Mouse (Mus musculus) ovary, adult 18-20 months (tissue): ENCODE measurements around the gene AC109138.7.
"Not testable (repeated sequence)": the region's sequence is repeated elsewhere in the genome, so short reads cannot be mapped to it uniquely, and the experiment has no call there.

Experiments used
- DNase-seq: peaks from one replicate; pipeline ENCODE4 v3.0.0; 2022; ENCODE audit warnings: low spot score, mixed read lengths

AC109138.7 gene

DNA sequence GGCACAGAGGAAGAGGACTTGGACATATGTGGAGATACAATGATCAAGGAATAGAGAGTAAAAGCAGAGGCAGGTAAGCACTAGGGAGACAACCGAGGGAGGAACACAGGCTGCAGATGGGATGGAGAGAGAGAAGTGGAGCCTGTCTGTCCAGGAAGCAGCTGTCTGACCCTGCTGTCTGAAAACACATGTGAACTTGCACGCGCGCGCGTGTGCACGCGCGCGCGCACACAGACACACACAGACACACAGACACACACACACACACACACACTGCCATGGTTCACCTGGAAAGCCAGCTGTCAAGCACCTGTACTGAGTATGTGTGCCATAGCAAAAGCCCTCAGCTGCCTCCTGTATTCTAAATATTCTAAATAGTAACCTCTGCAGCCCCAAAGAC is 4.1 kb downstream of the AC109138.7 start:
- DNase-seq, result no peak

GRCm38 (mm10) chr19:4218784-4219183 is 4.6 kb downstream of the AC109138.7 start:
- no peak for DNase-seq

- no peak for DNase-seq
These were observed 5.8 kb downstream of the AC109138.7 start for GRCm38 (mm10) chr19:4219943-4220342.

- DNase-seq, result no peak
These were observed 6.3 kb downstream of the AC109138.7 start for GRCm38 (mm10) chr19:4220416-4220815.

DNA sequence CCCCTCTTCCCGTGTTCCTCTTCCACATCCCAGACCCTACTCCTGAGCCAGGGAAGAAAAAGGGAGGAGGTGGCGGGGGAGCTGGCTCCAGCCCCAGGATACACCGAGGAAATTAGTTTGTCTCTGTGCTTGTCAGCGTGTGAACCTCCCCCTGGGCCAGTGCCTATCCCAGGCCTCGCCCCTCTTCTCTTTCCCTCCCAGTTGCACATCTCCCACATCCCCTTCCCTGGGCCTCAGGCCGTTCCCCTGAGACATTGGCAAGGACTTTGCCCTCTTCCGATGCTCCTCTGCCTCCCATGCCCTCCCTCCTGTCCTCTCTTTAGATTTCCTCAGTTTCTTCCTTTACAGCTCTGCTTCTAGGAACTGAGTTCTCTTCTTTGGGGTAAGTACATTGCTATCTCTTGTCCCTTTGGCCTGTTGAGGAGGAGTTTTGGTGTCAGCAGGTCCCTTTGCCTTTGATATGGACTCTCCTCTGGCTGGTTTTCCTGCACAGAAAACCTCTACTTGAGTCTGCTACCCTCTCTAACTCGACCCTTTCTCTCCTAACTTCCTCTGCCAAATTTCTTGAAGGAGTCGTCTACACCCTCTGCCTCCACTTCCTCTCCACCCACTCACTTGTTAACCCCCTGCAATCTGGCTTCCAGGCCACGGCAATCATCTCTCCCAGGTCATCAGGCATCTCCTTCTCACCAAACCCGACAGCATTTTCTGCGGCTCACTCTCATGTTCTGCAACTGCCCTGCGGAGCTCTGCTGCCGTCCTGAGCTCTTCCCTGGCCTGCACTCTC is 7.0 kb downstream of the AC109138.7 start:
- DNase-seq, result no peak

DNA sequence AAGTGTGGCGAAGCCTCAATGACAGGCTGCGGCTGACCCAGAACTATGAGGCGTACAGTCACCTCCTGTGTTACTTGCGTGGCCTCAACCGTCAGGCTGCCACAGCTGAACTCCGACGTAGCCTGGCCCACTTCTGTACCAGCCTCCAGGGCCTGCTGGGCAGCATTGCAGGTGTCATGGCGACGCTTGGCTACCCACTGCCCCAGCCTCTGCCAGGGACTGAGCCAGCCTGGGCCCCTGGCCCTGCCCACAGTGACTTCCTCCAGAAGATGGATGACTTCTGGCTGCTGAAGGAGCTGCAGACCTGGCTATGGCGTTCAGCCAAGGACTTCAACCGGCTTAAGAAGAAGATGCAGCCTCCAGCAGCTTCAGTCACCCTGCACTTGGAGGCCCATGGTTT is 8.0 kb downstream of the AC109138.7 start:
- no peak for DNase-seq

GRCm38 (mm10) chr19:4226779-4227178 is 12.6 kb downstream of the AC109138.7 start:
- DNase-seq, result no peak

DNA sequence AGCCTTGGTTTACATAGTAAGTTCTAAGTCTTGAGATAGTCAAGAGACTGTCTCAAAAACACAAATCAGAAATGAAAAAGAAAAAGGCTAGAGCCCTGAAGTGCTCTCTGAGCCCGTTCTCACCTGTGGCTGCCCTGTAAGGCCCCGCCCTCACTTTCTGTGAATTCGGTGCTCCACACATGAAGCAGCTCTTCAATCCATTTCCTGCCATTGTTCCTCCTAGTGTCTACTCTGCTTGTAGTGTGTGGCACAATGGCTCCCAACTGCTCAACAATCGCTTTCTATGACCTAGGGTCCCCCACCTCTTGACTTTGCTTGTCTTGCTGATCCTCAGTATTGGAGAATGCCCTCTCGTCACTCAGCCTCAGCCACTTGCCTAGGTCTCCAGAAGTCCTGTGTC is 13.3 kb downstream of the AC109138.7 start:
- no peak for DNase-seq

DNA sequence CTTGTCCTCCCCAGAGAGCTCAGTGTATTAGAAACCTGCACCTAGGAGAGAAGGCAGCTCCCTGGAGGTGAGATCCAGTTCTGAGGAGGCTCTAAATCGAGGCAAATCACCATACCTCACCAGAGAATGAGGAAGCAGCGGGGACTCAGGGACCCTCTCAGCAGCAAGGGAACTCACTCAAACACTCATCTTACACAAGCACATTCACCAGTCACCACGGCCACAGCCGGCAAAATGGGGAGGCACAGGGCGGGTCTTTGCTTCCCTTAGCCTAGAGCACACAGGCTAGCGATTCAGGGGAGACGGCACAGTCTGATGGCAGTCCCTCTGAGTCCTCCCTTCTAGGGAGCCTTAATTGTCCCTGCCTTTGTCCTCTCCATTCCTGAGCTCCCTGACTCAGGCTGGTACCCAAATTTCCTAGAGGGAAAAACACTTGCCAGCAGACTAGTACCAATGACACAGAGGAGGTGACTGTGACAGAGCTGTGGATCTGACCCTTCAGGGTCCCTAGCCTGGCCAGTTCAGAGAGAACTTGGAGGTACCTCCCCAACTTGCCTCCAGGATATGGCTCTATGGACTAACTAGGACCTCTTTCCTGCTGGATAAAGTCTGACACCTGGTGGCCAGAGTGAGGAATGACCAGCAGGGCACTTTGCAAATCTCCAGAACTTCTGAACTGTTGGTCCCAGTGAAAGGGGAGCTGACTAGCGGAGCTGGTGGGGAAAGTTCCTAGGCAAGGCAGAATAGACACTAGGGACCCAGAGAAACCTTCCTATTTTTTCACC is 13.9 kb downstream of the AC109138.7 start:
- peak; percentile 52 for DNase-seq

DNA sequence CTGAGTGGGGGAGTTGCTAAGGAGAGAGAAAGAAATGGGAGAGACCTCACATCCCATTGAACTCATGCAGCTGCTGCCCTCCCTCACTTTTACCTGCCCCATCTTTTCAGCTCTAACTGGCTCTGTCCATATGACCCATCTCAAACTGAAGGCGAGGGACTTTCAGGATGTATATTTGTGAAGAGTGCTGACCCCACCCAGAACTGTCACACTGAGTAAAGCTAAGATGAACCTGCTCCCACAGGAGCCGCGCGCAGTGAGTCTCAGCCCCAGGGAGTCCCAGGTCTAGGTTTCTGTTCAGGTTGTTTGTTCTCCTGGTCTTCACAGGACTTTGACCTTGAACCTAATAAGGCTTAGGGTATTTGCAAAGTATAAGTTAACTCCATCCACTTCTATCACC is 14.7 kb downstream of the AC109138.7 start:
- no peak for DNase-seq

DNA sequence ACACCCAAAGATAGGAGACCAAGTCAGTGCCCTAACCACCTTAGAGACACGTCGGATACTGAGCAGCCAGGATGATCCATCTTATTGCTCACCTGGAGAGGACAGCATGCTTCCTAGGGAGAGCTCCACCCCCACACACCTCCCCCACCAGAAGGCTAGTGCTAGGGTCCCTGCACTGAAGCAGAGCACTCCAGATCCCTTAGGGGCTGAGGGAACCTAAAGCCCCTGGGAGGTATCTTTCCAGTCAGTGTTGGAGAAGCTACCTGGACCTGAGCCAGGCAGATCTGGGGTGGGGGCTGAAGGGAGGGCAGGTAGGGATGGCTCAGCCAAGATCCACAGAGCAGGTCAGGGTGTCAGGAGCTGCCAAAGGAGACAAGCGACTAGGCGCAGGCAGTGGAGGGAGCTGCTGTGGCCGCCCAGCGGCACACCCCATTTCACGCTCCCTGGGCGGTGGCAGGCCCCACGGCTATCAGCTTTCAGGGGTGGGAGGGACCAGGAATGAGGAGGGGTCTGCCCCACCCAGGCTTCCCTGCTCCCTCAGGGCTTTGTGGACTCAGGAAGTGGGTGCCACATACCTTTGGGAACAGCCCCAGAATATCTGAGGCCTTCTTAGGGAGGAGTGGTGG is 15.4 kb downstream of the AC109138.7 start:
- DNase-seq, result no peak

- peak; percentile 48 for DNase-seq
These were observed 16.3 kb downstream of the AC109138.7 start for GRCm38 (mm10) chr19:4230415-4230814.

DNA sequence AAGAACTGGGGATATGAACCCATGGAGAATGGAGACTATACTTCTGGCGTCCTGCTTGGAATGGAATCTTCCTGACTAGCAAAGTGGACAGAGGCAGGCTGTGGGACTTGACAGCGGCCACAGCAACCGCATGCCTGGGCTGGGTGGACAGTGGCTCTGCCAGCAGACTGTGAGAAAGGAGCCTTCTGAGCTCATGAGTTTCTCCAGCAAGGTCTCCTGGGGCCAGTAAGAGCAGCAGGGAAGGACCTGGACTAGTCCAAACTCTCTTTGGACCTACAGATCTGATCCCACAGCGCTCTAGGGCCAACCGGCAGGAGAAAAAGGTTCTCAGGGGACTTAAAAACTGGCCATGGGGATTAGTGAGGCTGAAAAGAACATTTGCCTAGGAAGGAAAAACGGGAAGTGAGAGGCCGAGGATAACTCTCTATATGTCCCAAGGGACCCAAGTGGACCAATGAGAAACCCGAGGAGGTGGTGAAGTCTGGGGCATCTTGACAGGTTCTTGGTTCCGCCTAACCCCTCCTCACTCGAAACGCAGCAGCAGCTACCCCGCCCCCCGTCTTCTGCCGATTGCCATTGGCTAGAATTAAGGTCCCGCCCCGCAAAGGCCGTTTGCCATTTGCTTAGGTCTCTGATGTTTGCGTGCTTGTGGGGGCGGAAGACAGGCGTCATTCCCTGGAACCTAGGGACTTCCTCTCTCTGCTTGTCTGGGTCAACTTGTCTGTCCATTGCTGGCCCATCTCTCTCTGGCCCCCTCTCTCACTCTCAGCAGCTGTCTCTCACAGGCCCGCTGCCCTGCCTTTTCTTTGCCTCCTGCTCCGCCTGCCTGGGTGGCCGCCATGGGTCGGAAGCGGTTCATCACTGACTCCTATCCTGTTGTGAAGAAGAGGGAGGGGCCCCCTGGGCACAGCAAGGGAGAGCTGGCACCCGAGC is 17.4 kb downstream of the AC109138.7 start, which contains the start of gene Pold4:
Gene Pold4, plus strand, starts transcription at position 647 of the 933 bp plus-strand sequence.
- peak; percentile 94 for DNase-seq

DNA sequence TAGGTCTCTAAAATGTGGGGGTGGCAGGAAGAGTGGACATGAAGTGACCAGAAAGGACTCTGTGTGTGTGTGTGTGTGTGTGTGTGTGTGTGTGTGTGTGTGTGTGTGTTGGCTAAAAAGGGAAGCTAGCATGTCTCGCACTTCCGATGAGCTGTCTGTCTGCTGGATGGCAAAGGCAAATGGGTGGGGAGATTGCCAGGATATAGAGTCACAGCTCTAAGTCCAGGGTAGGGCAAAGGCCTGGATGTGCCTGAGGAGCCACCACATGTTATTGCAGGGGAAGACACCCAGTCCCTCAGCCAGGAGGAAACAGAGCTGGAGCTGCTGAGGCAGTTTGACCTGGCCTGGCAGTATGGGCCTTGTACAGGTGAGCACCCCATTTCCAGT is 18.0 kb downstream of the AC109138.7 start:
- DNase-seq, result no peak

DNA sequence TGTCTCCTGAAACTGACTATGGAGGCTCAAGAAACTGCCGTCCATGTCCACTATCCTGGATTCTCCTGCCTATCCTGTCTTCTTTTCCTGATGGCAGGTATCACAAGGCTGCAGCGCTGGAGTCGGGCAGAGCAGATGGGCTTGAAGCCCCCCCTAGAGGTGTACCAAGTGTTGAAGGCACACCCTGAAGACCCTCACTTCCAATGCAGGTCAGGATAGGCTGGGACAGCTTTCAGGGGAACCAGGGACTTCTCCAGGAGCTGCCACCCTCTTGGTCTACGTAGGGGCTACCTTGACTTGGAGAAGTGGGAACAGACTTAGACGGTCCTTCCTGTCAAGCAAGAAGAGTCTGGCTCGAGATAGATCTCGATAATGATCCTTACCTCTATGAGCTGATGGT is 18.5 kb downstream of the AC109138.7 start:
- DNase-seq, result no peak

DNA sequence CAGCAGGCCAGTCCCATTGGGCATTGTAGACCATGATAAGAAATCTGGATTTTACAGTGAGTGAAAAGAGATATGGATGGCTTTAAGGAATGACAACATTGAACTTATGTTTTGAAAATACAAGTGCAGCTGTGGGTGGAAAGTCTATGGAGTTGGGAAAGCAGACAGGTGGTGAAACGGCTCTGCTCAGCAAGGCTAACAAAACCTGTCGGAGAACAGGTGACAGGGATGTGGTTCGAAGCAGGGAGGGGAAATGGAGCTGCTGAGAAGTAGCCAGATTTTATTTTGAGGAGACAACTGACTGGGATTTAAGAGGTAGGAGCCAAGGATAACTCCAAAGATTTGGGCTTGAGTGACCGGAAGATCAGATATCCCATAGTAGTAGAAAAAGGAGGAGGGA is 20.4 kb downstream of the AC109138.7 start:
- DNase-seq, result no peak

DNA sequence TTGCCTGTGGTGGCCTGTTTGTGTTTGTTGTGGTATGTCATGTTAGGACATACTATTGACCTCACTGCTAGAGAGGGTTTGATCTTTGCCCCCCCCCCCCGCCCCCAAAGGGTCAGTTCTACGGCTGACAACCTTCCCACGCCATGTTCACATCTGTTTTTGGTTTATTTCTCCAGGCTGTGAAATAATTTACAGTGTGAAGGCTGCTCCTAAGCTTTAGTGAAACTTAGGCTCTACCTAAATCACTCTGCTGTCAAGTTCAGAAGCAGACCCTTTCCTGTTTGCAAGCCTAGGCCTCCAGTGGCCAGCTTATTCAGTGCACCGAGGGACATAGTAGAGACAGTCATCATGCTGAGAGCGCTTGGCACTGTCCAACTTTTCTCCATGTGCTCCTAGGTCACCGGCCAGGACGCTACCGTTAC is 26.1 kb downstream of the AC109138.7 start:
- DNase-seq, result no peak

- no peak for DNase-seq
These were observed 28.3 kb downstream of the AC109138.7 start for GRCm38 (mm10) chr19:4242416-4242815.

- no peak for DNase-seq
These were observed 30.6 kb downstream of the AC109138.7 start for GRCm38 (mm10) chr19:4244775-4245174.

GRCm38 (mm10) chr19:4247010-4247409 is 32.9 kb downstream of the AC109138.7 start:
- DNase-seq, result no peak

- DNase-seq, result not testable (repeated sequence)
These were observed 34.5 kb downstream of the AC109138.7 start for GRCm38 (mm10) chr19:4248683-4249082.

DNA sequence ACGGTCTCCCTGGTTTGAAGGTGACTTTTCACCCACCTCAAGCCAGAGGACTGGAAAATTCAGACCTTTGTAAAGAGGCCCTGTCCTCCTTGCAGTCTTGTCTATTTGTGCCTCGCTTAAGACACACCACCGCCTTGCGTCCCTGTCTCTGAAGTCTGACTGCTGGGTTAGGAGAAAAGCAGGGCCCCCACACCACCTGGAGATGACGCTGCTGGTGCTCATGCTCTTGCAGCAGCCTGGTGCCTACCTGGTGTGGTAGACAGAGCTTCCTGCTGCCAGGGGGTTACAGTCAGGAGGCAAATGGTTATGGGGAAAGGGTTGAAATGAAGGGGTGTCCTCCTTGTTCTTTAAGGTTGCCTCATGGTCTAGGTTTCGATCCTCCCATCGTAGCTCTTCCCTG is 40.1 kb downstream of the AC109138.7 start:
- DNase-seq, result no peak
